14 mouse cellular contexts compared by ENCODE assay signal in genomic region chr13:47124449-47124848, GRCm38 (mm10). TPM values are rescaled to one million over a fixed set of nuclear protein-coding genes. Genes with fewer than 3 reads are reported as not detected.
DNase-seq lines count a peak whose midpoint lies in the region; ATAC-seq and TF ChIP-seq lines count a peak whose summit lies in the region.
"Had no signal": no experiment of that assay in that cellular context is flagged by ENCODE, and none has a peak within 500 bp of the region (broad histone marks: within the 10 kb centered on the region; RNA-seq: fewer than 3 reads in every experiment).

No protein-coding gene starts in this region.

- no peak overlapping the region for H3K4me2 ChIP-seq in intestine, embryonic 14.5 days (ENCODE audit: low read length)
- no peak overlapping the region for H3K4me2 ChIP-seq in intestine, embryonic 15.5 days (replicated peaks)
- H3K4me2 ChIP-seq in liver, postnatal 0 days (ENCODE audit: low read depth, low read length), result peak overlapping the region; percentile 84; the same call in 1 of the 2 replicates
- H3K4me2 ChIP-seq: forebrain, embryonic 13.5 days; hindbrain, embryonic 12.5 days; neural tube, embryonic 12.5 days had no signal

- H3K4me3 ChIP-seq in intestine, embryonic 14.5 days (ENCODE audit: low read depth, low read length), result no peak overlapping the region
- H3K4me3 ChIP-seq in intestine, embryonic 15.5 days (replicated peaks), result no peak overlapping the region
- no peak overlapping the region for H3K4me3 ChIP-seq in liver, postnatal 0 days (ENCODE audit: low read depth, low read length)
- H3K4me3 ChIP-seq: forebrain, embryonic 13.5 days; hindbrain, embryonic 12.5 days; limb, embryonic 15.5 days; neural tube, embryonic 12.5 days had no signal

- peak; percentile 52; the same call in 1 of the 2 replicates for TF ChIP-seq EP300 in liver, postnatal 0 days (IDR thresholded peaks at IDR 0.05; ENCODE audit: low read depth)

- no peak overlapping the region for H3K27ac ChIP-seq in intestine, embryonic 14.5 days (ENCODE audit: low read depth)
- H3K27ac ChIP-seq in intestine, embryonic 15.5 days, result no peak overlapping the region
- H3K27ac ChIP-seq in liver, postnatal 0 days (ENCODE audit: low read depth), result peak overlapping the region; percentile 63
- H3K27ac ChIP-seq: forebrain, embryonic 13.5 days; hindbrain, embryonic 12.5 days; limb, embryonic 15.5 days; neural tube, embryonic 12.5 days had no signal

- H3K27me3 ChIP-seq in intestine, embryonic 14.5 days (replicated peaks; ENCODE audit: control insufficient read depth, insufficient read depth, low read length), result peaks cover 12% of the 10 kb centered on the region
- peaks cover 11% of the 10 kb centered on the region; the same call in 1 of the 2 replicates for H3K27me3 ChIP-seq in intestine, embryonic 15.5 days (replicated peaks)
- H3K27me3 ChIP-seq in liver, postnatal 0 days (ENCODE audit: insufficient read depth, low read length), result peaks cover 25% of the 10 kb centered on the region

- WGBS in intestine, embryonic 14.5 days, result 51% methylated on average over 3 of the region's 3 CpGs
- 59% methylated on average over 3 of the region's 3 CpGs for WGBS in intestine, embryonic 15.5 days
- 53% methylated on average over 3 of the region's 3 CpGs for WGBS in liver, postnatal 0 days (ENCODE audit: insufficient replicate concordance)

- H3K36me3 ChIP-seq in intestine, embryonic 14.5 days (ENCODE audit: control insufficient read depth, insufficient read depth, low read length), result no peaks in the 10 kb centered on the region
- no peaks in the 10 kb centered on the region for H3K36me3 ChIP-seq in intestine, embryonic 15.5 days
- H3K36me3 ChIP-seq in liver, postnatal 0 days (replicated peaks; ENCODE audit: insufficient read depth, low read length), result no peaks in the 10 kb centered on the region
- H3K36me3 ChIP-seq: hindbrain, embryonic 12.5 days; limb, embryonic 15.5 days; neural tube, embryonic 12.5 days had no signal

- DNase-seq in intestine, embryonic 14.5 days (ENCODE audit: low spot score), result peak; percentile 48
- DNase-seq in ES-CJ7 (ENCODE audit: low read depth, low spot score), result peak; percentile 86
- peak; percentile 47 for DNase-seq in embryo, embryonic 11 days
- peak; percentile 64 for DNase-seq in liver, postnatal 0 days
- no peak for DNase-seq in urinary bladder, postnatal 4 days (ENCODE audit: low spot score in 2 of 2)
- DNase-seq in cerebellum, postnatal 4 days (ENCODE audit: low spot score in 2 of 2), result no peak
- DNase-seq: cerebellum, adult 9-11 months; kidney, adult 11 months had no signal

- TF ChIP-seq CTCF in liver, postnatal 0 days (IDR thresholded peaks at IDR 0.05; ENCODE audit: low read depth), result peak; percentile 34

- no peak for ATAC-seq in intestine, embryonic 14.5 days (replicated peaks; ENCODE audit: low FRiP score, low TSS enrichment, low read depth)
- ATAC-seq in intestine, embryonic 15.5 days, result no peak
- ATAC-seq in liver, postnatal 0 days, result peak; percentile 85
- ATAC-seq: forebrain, embryonic 13.5 days; midbrain, embryonic 16.5 days had no signal

- H3K9me3 ChIP-seq in intestine, embryonic 14.5 days (ENCODE audit: control insufficient read depth, low read length), result no peaks in the 10 kb centered on the region
- no peaks in the 10 kb centered on the region for H3K9me3 ChIP-seq in intestine, embryonic 15.5 days
- H3K9me3 ChIP-seq in liver, postnatal 0 days (ENCODE audit: low read length), result no peaks in the 10 kb centered on the region
- H3K9me3 ChIP-seq: forebrain, embryonic 13.5 days; hindbrain, embryonic 12.5 days; limb, embryonic 15.5 days; neural tube, embryonic 12.5 days had no signal

- 0 out of 2 replicates have a peak, but pooled peaks cover 7% of the 10 kb centered on the region for H3K4me1 ChIP-seq in intestine, embryonic 14.5 days (replicated peaks; ENCODE audit: control insufficient read depth, insufficient read depth, low read length)
- H3K4me1 ChIP-seq in intestine, embryonic 15.5 days (replicated peaks), result 0 out of 2 replicates have a peak, but pooled peaks cover 8% of the 10 kb centered on the region
- H3K4me1 ChIP-seq in liver, postnatal 0 days (ENCODE audit: insufficient read depth), result peaks cover 5% of the 10 kb centered on the region

- no peak overlapping the region for H3K9ac ChIP-seq in intestine, embryonic 14.5 days (ENCODE audit: low read length)
- no peak overlapping the region for H3K9ac ChIP-seq in intestine, embryonic 15.5 days
- no peak overlapping the region for H3K9ac ChIP-seq in liver, postnatal 0 days (replicated peaks)
- H3K9ac ChIP-seq: forebrain, embryonic 13.5 days; hindbrain, embryonic 12.5 days; limb, embryonic 15.5 days; neural tube, embryonic 12.5 days had no signal

RNA-seq across cellular contexts. Expression of gene Rnf144b, which starts 2.0 kb away (rescaled TPM):
- polyA plus RNA-seq in intestine, embryonic 14.5 days (2014; fragmentation: Nextera tagmentation; extraction: Ambion mirVana), result 1.2 and 1.8 TPM in 2 replicates
- 0.87 and 1.0 TPM in 2 replicates for polyA plus RNA-seq in intestine, embryonic 15.5 days (2015; fragmentation: Nextera tagmentation; extraction: Ambion mirVana)
- polyA plus RNA-seq in liver, postnatal 0 days (2015; fragmentation: Nextera tagmentation; extraction: Ambion mirVana), result 4.3 and 6.3 TPM in 2 replicates

RNA-seq across cellular contexts. Expression of gene Dek, which starts 18.4 kb away (rescaled TPM):
- 217 and 226 TPM in 2 replicates for polyA plus RNA-seq in intestine, embryonic 14.5 days (2014; fragmentation: Nextera tagmentation; extraction: Ambion mirVana)
- 210 and 251 TPM in 2 replicates for polyA plus RNA-seq in intestine, embryonic 15.5 days (2015; fragmentation: Nextera tagmentation; extraction: Ambion mirVana)
- 285 and 302 TPM in 2 replicates for polyA plus RNA-seq in liver, postnatal 0 days (2015; fragmentation: Nextera tagmentation; extraction: Ambion mirVana)

Comparison
In these comparisons a context has a peak if more than half of its experiments do, and no peak if none do; other contexts are left out.
1. DNase-seq: peak in intestine, embryonic 14.5 days (single experiment), ES-CJ7 (single experiment), embryo, embryonic 11 days (single experiment) and liver, postnatal 0 days (single experiment); none in urinary bladder, postnatal 4 days (0 of 2) and cerebellum, postnatal 4 days (0 of 2).